Mouse (Mus musculus) forebrain, embryonic 15.5 days (tissue): ENCODE data around the gene Rpl4. TPM values are rescaled to one million over a fixed set of nuclear protein-coding genes. Genes with fewer than 3 reads are reported as not detected.

Experiments used
- ATAC-seq: fragments of 200-750 bp; cut with Nextera tagmentation; replicated peaks from 2 replicates; pipeline ENCODE4 v1.8.0; 2017; ENCODE audit warnings: mild to moderate bottlenecking, moderate TSS enrichment, moderate library complexity
- H3K27ac ChIP-seq: fragments of 300-500 bp; sonication (generic); replicated peaks from 2 replicates; pipeline ENCODE4 v1.5.1; 2015; ENCODE audit warnings: mild to moderate bottlenecking, inconsistent platforms
- H3K27me3 ChIP-seq: fragments of 300-500 bp; sonication (generic); 2 replicates; pipeline ENCODE4 v1.6.1; 2015; ENCODE audit warnings: inconsistent platforms
- H3K36me3 ChIP-seq: fragments of 300-500 bp; sonication (generic); 2 replicates; pipeline ENCODE4 v1.6.1; 2015; ENCODE audit warnings: mild to moderate bottlenecking, inconsistent platforms
- H3K4me1 ChIP-seq: fragments of 300-500 bp; sonication (generic); 2 replicates; pipeline ENCODE4 v1.6.1; 2015; ENCODE audit warnings: inconsistent platforms
- H3K4me2 ChIP-seq: fragments of 300-500 bp; sonication (generic); replicated peaks from 2 replicates; pipeline ENCODE4 v1.6.1; 2015; ENCODE audit warnings: mild to moderate bottlenecking, inconsistent platforms
- H3K4me3 ChIP-seq: fragments of 300-500 bp; sonication (generic); 2 replicates; pipeline ENCODE4 v1.5.1; 2015; ENCODE audit warnings: mild to moderate bottlenecking, inconsistent platforms
- H3K9ac ChIP-seq: fragments of 300-500 bp; sonication (generic); replicated peaks from 2 replicates; pipeline ENCODE4 v1.6.1; 2015; ENCODE audit warnings: mild to moderate bottlenecking, inconsistent platforms
- H3K9me3 ChIP-seq: fragments of 300-500 bp; sonication (generic); 2 replicates; pipeline ENCODE4 v1.6.1; 2016; ENCODE audit warnings: inconsistent platforms
- WGBS: fragments of 180-500 bp; shearing (Covaris S2); methylation state at CpG from one replicate; pipeline ENCODE4 v1.1.7; 2015; ENCODE audit warnings: mixed read lengths; 5-methylcytosine and 5-hydroxymethylcytosine counted together
- polyA plus RNA-seq: library from polyadenylated mRNA; unstranded; fragments of >200 nt; fragmentation: Nextera tagmentation; extraction: Ambion mirVana; gene quantifications from 2 replicates; pipeline ENCODE4 v1.2.1, GENCODE M21; 2015

The Rpl4 gene
- polyA plus RNA-seq, 1 experiment from 2014 or later = 734 TPM

DNA sequence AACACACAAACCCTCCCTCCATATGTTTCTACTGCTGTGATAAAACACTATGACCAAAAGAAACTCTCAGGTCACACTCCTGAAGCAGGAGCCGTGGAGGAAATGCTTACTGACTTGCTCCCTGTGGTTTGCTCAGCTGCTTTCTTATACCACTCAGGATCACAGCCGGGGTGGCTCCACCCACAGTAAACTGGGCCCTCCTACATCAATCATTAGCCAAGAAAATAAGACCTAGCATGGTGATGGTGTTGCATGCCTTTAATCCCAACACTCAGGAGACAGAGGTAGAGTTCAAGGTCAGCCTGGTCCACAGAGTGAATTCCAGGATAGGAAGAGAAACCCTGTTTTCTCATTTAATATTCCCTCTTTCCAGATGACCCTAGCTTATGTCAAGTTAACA is 26.7 kb downstream of the Rpl4 start:
- H3K36me3 ChIP-seq = peaks cover 8% of the 10 kb centered on the region; the same call in 1 of the 2 replicates
- no peak overlapping the region for H3K27ac ChIP-seq
- no peaks in the 10 kb centered on the region for H3K27me3 ChIP-seq
- no peak overlapping the region for H3K4me2 ChIP-seq
- no peak for ATAC-seq
- no peaks in the 10 kb centered on the region for H3K4me1 ChIP-seq
- no peak overlapping the region for H3K4me3 ChIP-seq
- H3K9me3 ChIP-seq = no peaks in the 10 kb centered on the region
- WGBS = 83% methylated on average over 2 of the region's 2 CpGs
- H3K9ac ChIP-seq = no peak overlapping the region

DNA sequence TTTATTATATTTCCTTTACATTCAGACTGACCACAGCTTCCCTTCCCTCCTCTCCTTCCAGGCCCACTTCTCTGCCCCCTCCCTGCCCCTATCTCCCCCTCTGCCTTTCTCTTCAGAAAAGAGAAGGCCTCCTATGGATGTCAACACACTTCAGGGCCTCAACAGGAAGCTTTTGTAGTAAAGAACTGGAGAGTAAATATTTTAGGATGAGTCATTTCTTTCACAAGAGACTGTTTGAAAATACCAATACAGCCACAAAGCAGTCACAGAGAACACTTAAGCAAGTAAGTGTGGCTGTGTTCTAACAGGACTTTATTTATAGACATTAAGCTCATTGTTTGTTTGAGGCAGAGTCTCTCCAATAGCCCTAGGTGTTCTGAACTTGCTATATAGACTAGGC is 29.2 kb downstream of the Rpl4 start:
- ATAC-seq = no peak
- H3K27me3 ChIP-seq = no peaks in the 10 kb centered on the region

DNA sequence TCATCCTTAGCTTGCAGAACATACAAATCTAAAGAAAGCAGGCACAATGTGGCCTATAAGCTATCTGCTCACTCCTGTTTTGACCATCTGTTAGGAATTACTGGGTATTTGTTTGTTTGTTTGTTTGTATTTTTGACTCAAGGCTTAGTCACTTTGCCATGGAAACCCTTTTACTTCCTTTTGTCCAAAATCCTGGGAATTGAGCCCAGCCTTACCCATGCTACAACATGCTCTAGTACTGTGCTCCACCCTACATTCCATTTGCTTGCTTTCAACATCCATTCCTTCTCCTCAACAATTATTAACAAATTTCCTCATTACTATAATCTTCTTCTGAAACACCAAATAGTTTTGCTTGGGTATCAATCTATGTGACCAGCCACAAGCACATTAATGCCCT is 29.7 kb downstream of the Rpl4 start:
- peaks cover 8% of the 10 kb centered on the region; the same call in 1 of the 2 replicates for H3K36me3 ChIP-seq
- H3K4me2 ChIP-seq = no peak overlapping the region
- no peak overlapping the region for H3K9ac ChIP-seq
- no peaks in the 10 kb centered on the region for H3K27me3 ChIP-seq
- no peaks in the 10 kb centered on the region for H3K4me1 ChIP-seq
- H3K27ac ChIP-seq = no peak overlapping the region
- H3K4me3 ChIP-seq = no peak overlapping the region
- no peaks in the 10 kb centered on the region for H3K9me3 ChIP-seq
- ATAC-seq = no peak

More for the DNA sequence above, 29.2 kb downstream of the Rpl4 start:
- H3K27ac ChIP-seq = no peak overlapping the region
- peaks cover 8% of the 10 kb centered on the region; the same call in 1 of the 2 replicates for H3K36me3 ChIP-seq
- no peaks in the 10 kb centered on the region for H3K9me3 ChIP-seq
- H3K4me3 ChIP-seq = no peak overlapping the region
- no peaks in the 10 kb centered on the region for H3K4me1 ChIP-seq
- no peak overlapping the region for H3K9ac ChIP-seq
- no peak overlapping the region for H3K4me2 ChIP-seq

DNA sequence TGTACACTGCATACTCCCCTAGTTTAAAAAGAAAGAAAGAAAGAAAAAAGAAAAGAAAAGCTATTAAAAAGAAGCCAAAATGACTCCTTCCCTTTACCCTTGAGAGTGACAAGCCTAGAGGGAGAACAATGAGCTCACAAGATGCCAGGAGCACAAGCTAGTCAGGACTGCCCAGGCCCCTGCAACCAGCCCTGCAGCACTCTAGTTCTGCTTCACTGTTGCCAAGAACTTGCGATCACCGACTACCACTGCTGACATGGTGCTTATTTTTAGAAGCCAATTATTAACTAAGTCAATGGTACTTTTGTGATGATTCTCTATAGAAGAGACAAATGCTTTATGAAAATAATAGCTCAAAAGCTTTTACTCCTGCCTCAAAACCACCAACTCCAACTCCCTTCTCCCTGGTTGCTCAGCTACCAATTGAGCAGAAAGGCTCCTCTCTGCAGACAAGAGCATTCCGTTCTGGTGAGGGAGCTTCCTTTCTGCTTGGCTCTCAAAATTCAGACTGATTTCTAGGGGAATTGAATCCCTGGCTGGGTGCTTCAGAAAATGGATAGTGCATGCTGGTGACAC is 34.4 kb downstream of the Rpl4 start:
- no peak overlapping the region for H3K4me3 ChIP-seq
- H3K36me3 ChIP-seq = peaks cover 15% of the 10 kb centered on the region
- peak overlapping the region; percentile 31; the same call in 1 of the 2 replicates for H3K27ac ChIP-seq
- ATAC-seq = no peak
- no peaks in the 10 kb centered on the region for H3K9me3 ChIP-seq
- no peak overlapping the region for H3K4me2 ChIP-seq
- H3K4me1 ChIP-seq = no peaks in the 10 kb centered on the region
- 69% methylated on average over 3 of the region's 3 CpGs for WGBS
- H3K27me3 ChIP-seq = no peaks in the 10 kb centered on the region
- no peak overlapping the region for H3K9ac ChIP-seq

DNA sequence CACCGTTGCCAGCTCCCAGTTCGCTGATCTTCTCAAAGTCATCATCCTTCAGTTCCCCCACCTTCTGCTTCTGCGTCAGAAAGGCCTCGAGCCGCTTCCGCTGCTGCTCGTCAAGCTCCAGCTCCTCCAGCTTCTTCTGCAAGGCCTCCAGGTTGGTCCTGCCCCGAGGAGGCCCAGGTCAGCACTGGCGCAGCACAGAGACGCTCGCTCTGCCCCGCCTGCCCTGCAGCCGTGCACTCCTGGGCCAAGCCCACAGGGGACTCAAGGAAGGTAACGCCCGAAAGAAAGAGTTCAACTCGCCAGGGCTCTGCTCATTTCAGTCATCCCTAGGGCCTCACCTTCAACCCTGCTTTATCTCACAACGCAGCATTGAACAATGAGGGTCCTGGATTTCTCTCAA is 41.3 kb downstream of the Rpl4 start:
- no peak overlapping the region for H3K27ac ChIP-seq
- no peaks in the 10 kb centered on the region for H3K27me3 ChIP-seq
- 93% methylated on average over 17 of the region's 17 CpGs for WGBS
- no peak overlapping the region for H3K9ac ChIP-seq
- peaks cover 7% of the 10 kb centered on the region; the same call in 1 of the 2 replicates for H3K36me3 ChIP-seq
- no peak for ATAC-seq
- H3K9me3 ChIP-seq = no peaks in the 10 kb centered on the region
- 0 out of 2 replicates have a peak, but pooled peaks cover under 1% of the 10 kb centered on the region for H3K4me1 ChIP-seq
- H3K4me2 ChIP-seq = no peak overlapping the region
- no peak overlapping the region for H3K4me3 ChIP-seq

DNA sequence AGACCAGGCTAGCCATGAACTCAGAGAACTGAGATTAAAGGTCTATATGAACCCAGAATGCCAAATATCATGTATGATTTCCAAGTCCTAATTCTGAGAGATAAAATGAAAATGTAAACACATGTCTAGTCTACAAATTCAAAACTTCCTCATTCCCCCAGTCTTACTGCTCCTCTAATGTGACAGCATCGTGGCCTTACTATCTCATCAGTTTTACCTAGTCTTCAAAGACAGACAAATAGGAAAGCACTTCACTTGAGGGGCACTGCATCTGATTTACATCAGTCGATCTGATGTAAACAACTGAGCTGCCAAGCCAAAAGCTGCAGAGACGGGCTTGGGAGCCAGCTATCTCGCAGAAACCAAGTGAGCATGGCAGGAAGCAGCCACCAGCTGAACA is 42.9 kb downstream of the Rpl4 start:
- H3K4me3 ChIP-seq = no peak overlapping the region
- no peak overlapping the region for H3K9ac ChIP-seq
- 0 out of 2 replicates have a peak, but pooled peaks cover 2% of the 10 kb centered on the region for H3K4me1 ChIP-seq
- no peak for ATAC-seq
- peaks cover 6% of the 10 kb centered on the region; the same call in 1 of the 2 replicates for H3K36me3 ChIP-seq
- 77% methylated on average over 4 of the region's 4 CpGs for WGBS
- no peaks in the 10 kb centered on the region for H3K9me3 ChIP-seq
- no peak overlapping the region for H3K4me2 ChIP-seq
- no peaks in the 10 kb centered on the region for H3K27me3 ChIP-seq
- no peak overlapping the region for H3K27ac ChIP-seq

DNA sequence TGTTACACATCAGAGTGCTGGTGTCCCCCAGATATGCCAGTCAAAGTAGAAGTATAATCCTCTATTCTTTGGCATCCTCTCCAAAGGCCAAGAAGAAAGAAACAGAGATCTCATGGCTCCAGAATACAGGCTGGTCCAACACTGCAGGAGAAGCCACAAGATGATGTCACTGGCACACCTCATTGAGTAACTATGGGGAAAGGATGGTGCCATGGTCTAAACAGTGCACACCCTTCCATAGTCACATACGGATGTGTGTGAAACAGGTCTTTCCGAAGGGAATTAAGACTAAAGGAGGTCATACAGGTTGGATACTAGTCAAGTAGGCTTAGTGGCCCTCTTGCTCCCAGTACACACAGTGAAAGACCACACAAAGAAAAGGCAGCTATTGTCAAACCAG is 43.5 kb downstream of the Rpl4 start:
- 91% methylated on average over 2 of the region's 2 CpGs for WGBS
- 0 out of 2 replicates have a peak, but pooled peaks cover 2% of the 10 kb centered on the region for H3K4me1 ChIP-seq
- H3K4me2 ChIP-seq = no peak overlapping the region
- 0 out of 2 replicates have a peak, but pooled peaks cover 3% of the 10 kb centered on the region for H3K36me3 ChIP-seq
- H3K9me3 ChIP-seq = no peaks in the 10 kb centered on the region
- H3K27me3 ChIP-seq = no peaks in the 10 kb centered on the region
- H3K27ac ChIP-seq = no peak overlapping the region
- H3K4me3 ChIP-seq = no peak overlapping the region
- no peak overlapping the region for H3K9ac ChIP-seq
- ATAC-seq = no peak

DNA sequence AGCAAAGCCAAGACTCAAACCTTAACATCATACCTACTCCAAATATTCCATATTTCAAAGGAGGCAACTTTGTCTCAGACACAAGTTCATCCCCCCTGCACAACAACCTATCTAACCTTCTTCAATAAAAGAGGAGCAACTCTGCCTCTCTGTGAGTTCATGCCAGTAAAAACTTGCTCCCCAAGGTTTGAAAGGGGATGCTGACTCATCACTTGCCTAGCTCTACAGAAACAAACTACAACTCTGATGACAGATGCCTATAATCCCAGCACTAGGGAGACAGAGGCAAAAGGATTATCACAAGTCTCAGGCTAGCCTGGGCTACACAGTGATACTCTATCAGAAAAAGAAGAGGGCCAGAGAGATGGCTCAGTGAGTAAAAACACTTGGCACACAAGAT is 44.7 kb downstream of the Rpl4 start:
- Histone ChIP-seq H3K4me1 (0 out of 2 replicates have a peak, but pooled peaks cover 2% of the 10 kb centered on the region), H3K4me2 (no peak overlapping the region), H3K4me3 (no peak overlapping the region), H3K9me3 (no peaks in the 10 kb centered on the region), H3K9ac (no peak overlapping the region), H3K27ac (no peak overlapping the region), H3K36me3 (no peaks in the 10 kb centered on the region), H3K27me3 (no peaks in the 10 kb centered on the region)
- ATAC-seq = no peak

DNA sequence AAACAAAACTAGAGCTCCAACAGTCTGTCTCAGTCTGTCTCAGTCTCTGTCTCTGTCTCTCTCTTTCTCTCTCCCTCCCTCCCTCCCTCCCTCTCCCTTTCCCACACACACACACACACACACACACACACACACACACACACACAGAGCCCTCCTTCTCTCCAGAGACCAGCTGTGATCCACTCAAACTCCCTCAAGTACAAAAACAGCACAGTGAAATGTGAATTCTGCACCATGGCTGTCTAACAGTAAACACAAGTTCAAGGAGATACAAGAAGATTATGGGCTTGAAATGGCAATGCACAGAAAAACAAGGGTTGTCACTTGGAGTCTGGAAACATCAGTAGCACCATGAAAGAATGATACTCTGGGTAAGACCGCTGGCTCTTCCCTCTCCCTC is 46.1 kb downstream of the Rpl4 start:
- Histone ChIP-seq H3K4me2 (no peak overlapping the region), H3K4me1 (0 out of 2 replicates have a peak, but pooled peaks cover 2% of the 10 kb centered on the region), H3K4me3 (no peak overlapping the region), H3K27me3 (no peaks in the 10 kb centered on the region), H3K27ac (no peak overlapping the region), H3K9me3 (no peaks in the 10 kb centered on the region), H3K9ac (no peak overlapping the region), H3K36me3 (no peaks in the 10 kb centered on the region)
- ATAC-seq = no peak
- 29% methylated on average over 1 of the region's 1 CpGs for WGBS

DNA sequence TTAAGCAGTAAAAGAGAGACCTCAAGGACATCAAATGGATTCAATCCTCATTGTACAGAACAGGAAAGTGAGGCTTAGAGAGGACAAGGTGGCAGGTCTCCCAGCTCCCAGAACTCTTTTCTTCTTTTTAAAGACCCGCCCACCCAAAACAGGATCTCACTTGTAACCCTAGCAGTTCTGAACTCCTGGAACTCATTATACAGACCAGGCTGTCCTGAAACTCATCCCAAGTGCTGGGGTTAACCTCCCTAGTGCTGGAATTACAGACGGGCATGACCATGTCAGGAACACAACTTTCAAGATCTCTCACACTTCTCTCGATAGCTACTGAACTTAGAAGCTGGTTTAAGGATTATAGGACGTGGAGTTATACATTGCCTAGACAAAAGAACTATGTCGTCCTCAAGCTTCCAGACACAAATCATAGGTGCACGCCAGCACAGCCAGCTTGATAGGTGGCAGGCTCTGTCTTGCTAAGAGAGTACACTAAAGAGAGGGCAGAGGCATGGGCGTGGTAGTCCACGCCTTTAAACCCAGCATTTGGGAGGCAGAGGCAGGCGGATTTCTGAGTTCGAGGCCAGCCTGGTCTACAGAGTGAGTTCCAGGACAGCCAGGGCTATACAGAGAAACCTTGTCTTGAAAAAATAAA is 46.7 kb downstream of the Rpl4 start:
- ATAC-seq = no peak
- Histone ChIP-seq H3K9me3 (no peaks in the 10 kb centered on the region), H3K27me3 (no peaks in the 10 kb centered on the region), H3K9ac (no peak overlapping the region), H3K36me3 (no peaks in the 10 kb centered on the region), H3K27ac (no peak overlapping the region), H3K4me2 (no peak overlapping the region), H3K4me3 (no peak overlapping the region), H3K4me1 (0 out of 2 replicates have a peak, but pooled peaks cover 2% of the 10 kb centered on the region)
- WGBS = 82% methylated on average over 10 of the region's 10 CpGs

DNA sequence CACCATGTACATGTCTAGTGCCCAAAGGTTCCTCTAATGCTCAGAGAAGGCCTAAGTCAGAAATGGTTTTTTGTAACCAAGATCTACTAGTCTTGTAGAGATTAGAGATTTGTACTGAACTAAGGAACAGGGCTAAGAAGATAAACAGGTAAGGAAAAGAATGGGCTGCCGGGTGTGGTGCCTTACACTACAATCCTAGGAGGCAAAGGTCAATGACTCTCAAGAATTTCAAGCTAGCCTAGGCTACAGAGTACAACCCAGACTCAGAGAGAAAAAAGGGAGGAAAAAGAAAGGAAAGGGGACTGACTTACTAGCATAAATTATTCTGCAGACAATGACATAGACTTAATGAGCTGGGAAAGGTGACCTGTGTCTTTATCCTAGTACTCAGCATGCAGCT is 47.4 kb downstream of the Rpl4 start:
- Histone ChIP-seq H3K4me1 (0 out of 2 replicates have a peak, but pooled peaks cover 2% of the 10 kb centered on the region), H3K9ac (no peak overlapping the region), H3K27ac (no peak overlapping the region), H3K36me3 (no peaks in the 10 kb centered on the region), H3K4me2 (no peak overlapping the region), H3K27me3 (no peaks in the 10 kb centered on the region), H3K4me3 (no peak overlapping the region), H3K9me3 (no peaks in the 10 kb centered on the region)
- WGBS = 78% methylated on average over 1 of the region's 1 CpGs
- no peak for ATAC-seq

DNA sequence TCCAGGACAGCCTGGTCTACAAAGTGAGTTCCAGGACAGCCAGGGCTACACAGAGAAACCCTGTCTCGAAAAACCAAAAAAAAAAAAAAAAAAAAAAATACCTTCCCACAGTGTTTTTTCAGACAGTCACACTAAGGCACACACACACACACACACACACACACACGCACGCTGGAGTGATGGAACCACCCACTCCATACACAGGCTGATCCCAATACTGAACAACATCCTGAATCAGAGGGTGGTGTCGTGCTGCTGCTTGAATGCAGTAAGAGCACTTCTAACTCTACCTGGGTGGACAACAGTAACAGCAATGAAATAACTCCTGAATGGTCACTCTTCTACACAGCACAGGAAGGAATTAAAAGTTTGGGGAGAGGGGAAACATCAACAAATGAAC is 48.3 kb downstream of the Rpl4 start:
- Histone ChIP-seq H3K27me3 (no peaks in the 10 kb centered on the region), H3K9ac (no peak overlapping the region), H3K4me3 (no peak overlapping the region), H3K4me1 (0 out of 2 replicates have a peak, but pooled peaks cover 2% of the 10 kb centered on the region), H3K9me3 (no peaks in the 10 kb centered on the region), H3K36me3 (no peaks in the 10 kb centered on the region), H3K27ac (no peak overlapping the region), H3K4me2 (no peak overlapping the region)
- ATAC-seq = no peak
- 83% methylated on average over 4 of the region's 4 CpGs for WGBS

DNA sequence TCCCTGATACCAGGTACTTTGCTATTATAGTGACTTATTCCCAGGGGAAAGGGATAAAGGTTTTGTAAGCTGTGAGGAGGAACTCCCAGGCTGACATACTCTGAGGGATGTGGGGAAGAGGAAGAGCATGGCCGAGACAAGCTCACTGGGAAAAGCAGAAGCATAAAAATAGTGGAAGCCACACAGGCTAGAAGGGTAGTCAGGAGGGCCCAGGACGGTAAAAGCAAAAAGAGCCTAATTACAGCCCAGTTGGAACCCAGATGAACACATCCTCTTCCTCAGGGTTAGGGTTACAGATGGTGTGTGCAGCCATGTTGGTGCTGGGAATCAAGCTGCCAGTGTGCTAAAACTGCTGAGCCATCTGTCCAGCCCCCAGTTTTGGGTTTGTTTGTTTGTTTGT is 48.9 kb downstream of the Rpl4 start:
- WGBS = 69% methylated on average over 2 of the region's 2 CpGs
- no peak for ATAC-seq
- no peaks in the 10 kb centered on the region for H3K36me3 ChIP-seq

More for the DNA sequence above, 48.9 kb downstream of the Rpl4 start:
- no peak overlapping the region for H3K4me3 ChIP-seq
- H3K27ac ChIP-seq = no peak overlapping the region
- no peak overlapping the region for H3K4me2 ChIP-seq
- no peaks in the 10 kb centered on the region for H3K9me3 ChIP-seq
- 0 out of 2 replicates have a peak, but pooled peaks cover 2% of the 10 kb centered on the region for H3K4me1 ChIP-seq
- H3K27me3 ChIP-seq = no peaks in the 10 kb centered on the region
- no peak overlapping the region for H3K9ac ChIP-seq
